Mouse (Mus musculus): ENCODE measurements around the gene 1700028K03Rik. TPM values are rescaled to one million over a fixed set of nuclear protein-coding genes. Genes with fewer than 3 reads are reported as not detected.
A peak's percentile ranks its signal among the peaks of the same experiment; 100 is the strongest.

Gene 1700028K03Rik
- total RNA-seq, 2 experiments from 2014 or later, result 0.05 TPM; not detected in 1

GRCm38 (mm10) chr5:107545927-107546326 lies 11.4 kb downstream of the 1700028K03Rik start:
- no peak for DNase-seq

GRCm38 (mm10) chr5:107547955-107548354 lies 13.4 kb downstream of the 1700028K03Rik start:
- no peak for DNase-seq

DNA sequence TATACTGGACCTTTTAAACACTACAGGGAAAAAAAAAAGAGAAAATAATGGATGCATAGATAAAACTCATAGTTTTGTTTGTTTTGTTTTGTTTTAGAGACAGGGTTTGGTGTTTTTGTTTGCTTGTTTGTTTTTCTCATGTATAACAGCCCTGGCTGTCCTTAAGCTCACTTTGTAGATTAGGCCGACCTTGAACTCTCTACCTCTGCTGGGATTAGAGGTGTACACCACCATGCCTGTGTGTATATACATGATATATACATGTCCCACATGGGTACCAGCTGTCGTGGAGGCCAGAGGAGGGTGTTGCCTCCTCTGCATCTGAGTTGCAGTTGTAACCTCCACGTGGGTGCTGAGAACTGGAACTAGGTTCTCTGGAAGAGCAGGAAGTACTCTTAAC lies 13.9 kb downstream of the 1700028K03Rik start:
- no peak for DNase-seq

- no peak for DNase-seq
Observed at GRCm38 (mm10) chr5:107554336-107554735, 19.8 kb downstream of the 1700028K03Rik start.

DNA sequence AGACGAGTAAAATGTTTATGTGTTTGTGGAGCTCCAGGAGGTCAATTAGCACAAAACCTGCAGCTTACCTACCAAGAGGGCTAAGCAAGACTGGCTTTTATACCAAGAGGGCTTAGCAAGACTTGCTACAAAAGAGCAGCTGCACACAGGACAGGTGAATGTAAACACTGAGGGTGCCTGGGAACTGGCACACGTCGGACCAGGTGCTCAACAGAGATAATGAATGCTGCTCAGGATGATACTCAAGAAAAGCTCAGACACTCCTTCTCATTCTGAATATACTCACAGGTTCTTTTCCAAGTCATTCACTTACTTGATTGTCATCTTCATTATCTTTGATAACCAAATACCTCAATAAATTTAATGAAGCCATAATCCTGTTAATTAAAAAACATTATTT lies 22.5 kb downstream of the 1700028K03Rik start:
- DNase-seq, result no peak

GRCm38 (mm10) chr5:107569148-107569547 lies 34.6 kb downstream of the 1700028K03Rik start:
- DNase-seq, result no peak

DNA sequence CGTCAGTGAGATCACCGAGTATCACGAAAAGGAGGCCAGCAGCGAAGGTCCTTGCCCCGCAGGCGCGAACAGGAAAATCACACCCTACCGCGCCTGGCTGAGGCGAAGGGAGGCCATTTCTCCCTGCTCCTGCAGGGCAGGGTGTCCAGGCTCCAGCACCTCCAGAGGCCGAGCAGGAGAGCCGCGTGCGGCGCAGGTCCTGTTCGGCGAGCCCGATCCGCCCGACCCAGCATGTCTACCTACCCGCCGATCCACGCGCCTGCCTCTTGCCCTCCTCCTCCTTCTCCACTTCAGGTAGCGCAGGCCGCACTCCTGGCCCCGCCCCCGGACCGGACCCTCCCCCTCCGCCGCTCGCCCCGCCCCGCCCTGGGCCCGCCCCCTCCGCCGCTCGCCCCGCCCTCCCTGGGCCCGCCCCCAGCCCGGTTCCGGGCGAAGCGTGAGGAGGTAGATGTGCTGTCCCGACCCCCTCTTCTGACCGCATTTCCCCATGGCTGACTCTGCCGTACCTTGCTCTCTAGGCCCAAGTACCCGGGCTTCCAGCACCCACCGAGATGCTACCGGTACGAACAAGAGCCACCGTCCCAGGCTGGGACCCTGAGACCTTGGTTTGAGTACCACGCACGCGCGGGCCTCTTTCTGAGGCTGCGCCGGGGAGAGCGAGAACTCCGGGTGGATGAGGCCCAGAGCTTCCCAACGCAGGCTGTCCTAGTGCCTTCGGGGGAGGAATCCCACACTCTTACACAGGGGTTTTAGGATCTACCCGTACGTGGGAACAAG lies 63.0 kb downstream of the 1700028K03Rik start, which contains the start of the genes Rpap2 and Glmn:
Gene Rpap2, plus strand, starts transcription at position 73 of the 777 bp plus-strand sequence.
Gene Glmn, minus strand, starts transcription at position 588 of the 777 bp plus-strand sequence.
- peak; percentile 85 for DNase-seq

DNA sequence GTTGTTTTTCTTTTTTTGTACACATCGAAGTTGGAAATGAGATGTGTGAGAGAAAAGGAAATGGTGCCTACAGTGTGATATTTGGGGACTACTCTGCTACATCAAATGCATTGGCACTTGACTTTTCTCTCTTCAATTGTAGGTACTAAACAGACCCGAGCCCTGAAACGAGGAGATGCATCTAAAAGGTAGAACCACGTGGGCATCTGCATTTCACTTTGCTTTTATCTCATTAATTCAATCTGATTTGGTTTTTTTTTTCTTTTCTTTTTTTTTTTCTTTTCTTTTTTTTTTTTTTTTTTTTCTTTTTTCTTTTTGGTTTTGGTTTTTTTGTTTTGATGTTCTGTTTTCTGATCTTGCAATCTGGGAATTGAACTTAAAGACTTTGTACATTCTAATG lies 63.9 kb downstream of the 1700028K03Rik start:
- no peak for DNase-seq

Other genes with a start within 250 kb of the 1700028K03Rik start
- gene Tgfbr3, start 245.1 kb upstream of the 1700028K03Rik start, total RNA-seq (2021), result 10 to 100 TPM; 37.3 to 42.6 TPM
- gene Brdt, start 203.6 kb upstream of the 1700028K03Rik start, total RNA-seq (2021), result 1 to 10 TPM; 4.3 to 4.4 TPM
- 1 to 10 TPM; 3.1 to 3.5 TPM for gene Ephx4, start 132.0 kb upstream of the 1700028K03Rik start, total RNA-seq (2021)
- gene Lpcat2b, start 103.2 kb upstream of the 1700028K03Rik start, total RNA-seq (2021), result not detected
- 10 to 100 TPM; 17.5 to 20.0 TPM for gene Btbd8, start 96.7 kb upstream of the 1700028K03Rik start, total RNA-seq (2021)
- under 1 TPM in 1 of 2 experiments, not detected in 1; 0.18 TPM for gene Gm42669, start 27.1 kb upstream of the 1700028K03Rik start, total RNA-seq (2021)
- gene Rpap2, start 62.7 kb downstream of the 1700028K03Rik start, total RNA-seq (2021), result 10 to 100 TPM in 1 of 2 experiments, 1 to 10 TPM in 1; 9.8 to 11.8 TPM
- gene Glmn, start 63.2 kb downstream of the 1700028K03Rik start, total RNA-seq (2021), result 10 to 100 TPM in 1 of 2 experiments, 1 to 10 TPM in 1; 9.0 to 11.6 TPM
- under 1 TPM; 0.12 to 0.25 TPM for gene Gfi1, start 191.3 kb downstream of the 1700028K03Rik start, total RNA-seq (2021)